Mouse (Mus musculus) embryo, embryonic 11 days (tissue): ENCODE measurements around the gene Cyp3a13.
"Not testable (repeated sequence)": the region's sequence is repeated elsewhere in the genome, so short reads cannot be mapped to it uniquely, and the experiment has no call there.

Experiments
- DNase-seq: peaks from one replicate; pipeline ENCODE4 v3.0.0-alpha.2; 2015

Cyp3a13 gene

DNA sequence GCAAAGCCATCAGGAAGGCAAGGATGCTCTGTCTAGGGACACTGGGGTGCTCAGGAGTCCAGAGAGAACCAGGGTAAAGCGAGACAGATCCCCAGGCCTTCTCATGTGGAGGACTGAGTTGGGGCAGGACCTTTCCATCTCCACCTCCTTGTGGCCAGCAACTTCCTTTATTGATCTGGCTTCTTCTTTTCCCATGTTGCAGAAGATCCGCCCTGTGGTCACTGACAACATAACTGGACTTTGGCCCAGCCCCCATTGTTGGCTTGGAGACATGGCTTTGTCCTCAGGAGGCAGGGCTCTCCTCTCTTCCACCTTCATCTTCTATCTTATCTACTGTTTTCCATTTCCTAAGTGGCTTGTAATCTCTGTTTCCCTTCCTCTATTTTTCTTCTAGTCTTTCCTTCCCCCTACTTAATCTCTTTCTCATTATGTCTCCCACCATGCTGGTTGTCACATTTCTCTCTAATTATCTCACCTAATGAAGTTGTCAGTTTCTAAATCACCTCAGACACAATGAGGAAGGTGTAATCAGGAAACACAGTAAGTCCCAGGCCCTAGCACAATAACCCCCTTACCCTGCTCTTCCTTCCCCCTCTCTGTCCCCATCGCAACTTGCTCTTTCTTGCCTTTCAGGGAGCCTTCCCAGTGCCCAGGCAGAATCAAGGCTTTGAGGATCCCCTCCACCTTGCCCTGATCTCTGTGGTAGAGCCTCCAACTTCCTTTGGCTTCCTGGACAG is 49.6 kb downstream of the Cyp3a13 start, which contains the start of gene Pilrb2:
Gene Pilrb2 (minus strand): TSS at position 172 of the 737 bp plus-strand sequence.
- not testable (repeated sequence) for DNase-seq

DNA sequence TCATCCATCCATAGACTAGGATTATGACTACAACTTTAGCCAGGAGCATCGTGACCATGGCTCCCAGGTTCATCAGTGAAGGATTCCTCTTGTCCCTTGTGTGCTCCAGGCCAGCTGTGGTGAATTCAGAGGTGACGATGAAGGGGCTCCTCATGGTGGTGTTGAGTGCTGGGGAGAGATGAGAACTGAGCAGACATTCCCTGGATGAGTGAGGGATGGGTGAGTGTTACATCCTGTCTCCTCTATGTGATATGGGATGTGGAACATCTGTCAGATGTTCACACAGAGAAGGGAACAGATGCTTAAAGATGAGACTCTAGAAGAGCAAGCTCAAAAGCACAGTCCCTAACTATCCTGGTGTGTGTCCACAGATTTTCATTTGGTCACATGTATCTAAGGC is 52.8 kb downstream of the Cyp3a13 start:
- DNase-seq, result not testable (repeated sequence)

DNA sequence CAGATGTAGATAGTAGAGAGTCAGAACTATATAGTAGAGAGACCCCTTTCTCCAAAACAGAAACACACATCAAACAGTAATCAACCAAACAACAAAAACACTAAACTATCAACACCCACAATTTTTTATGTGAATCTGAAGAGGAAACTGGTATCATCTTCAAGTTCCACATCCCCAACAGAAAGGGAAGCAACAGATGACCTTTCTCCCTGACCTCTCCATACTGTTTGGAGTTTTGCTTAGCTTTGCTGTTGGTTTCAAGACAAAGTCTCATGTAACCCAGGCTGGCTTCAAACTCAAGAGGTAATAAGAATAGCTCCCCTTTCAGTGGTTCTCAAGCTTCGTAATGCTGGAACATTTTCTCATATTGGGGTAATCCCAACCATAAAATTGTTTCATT is 57.4 kb downstream of the Cyp3a13 start:
- DNase-seq, result not testable (repeated sequence)

DNA sequence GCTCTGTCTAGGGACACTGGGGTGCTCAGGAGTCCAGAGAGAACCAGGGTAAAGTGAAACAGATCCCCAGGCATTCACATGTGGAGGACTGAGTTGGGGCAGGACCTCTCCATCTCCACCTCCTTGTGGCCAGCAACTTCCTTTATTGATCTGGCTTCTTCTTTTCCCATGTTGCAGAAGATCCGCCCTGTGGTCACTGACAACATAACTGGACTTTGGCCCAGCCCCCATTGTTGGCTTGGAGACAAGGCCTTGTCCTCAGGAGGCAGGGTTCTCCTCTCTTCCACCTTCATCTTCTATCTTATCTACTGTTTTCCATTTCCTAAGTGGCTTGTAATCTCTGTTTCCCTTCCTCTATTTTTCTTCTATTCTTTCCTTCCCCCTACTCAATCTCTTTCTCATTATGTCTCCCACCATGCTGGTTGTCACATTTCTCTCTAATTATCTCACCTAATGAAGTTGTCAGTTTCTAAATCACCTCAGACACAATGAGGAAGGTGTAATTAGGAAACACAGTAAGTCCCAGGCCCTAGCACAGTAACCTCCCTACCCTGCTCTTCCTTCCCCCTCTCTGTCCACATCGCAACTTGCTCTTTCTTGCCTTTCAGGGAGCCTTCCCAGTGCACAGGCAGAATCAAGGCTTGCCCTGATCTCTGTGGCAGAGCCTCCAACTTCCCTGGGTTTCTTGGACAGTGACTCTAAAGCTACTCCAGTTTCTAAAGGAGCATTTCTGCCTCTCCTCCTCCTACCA is 63.3 kb downstream of the Cyp3a13 start, which contains the start of gene Pilrb1:
Gene Pilrb1 (minus strand): TSS at position 147 of the 751 bp plus-strand sequence.
- not testable (repeated sequence) for DNase-seq

DNA sequence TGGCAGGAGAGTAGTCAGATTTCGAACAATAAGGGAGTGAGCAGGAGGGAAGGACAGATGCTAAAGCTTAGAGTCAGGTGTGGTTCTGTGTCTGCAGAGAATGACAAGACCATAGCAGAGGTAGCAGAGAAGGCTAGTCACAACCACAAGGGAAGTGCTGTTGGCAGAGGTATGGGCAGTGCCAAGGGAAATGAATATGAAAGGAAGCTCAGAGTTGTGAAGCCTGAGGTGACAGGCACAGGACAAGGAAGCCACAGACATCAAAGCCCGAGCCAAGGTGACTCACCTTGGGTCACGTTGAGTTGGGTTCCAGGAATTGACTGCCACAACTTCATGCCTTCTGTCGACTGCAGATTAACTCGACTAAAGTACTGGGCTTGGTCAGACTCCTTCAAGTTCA is 64.5 kb downstream of the Cyp3a13 start:
- not testable (repeated sequence) for DNase-seq

DNA sequence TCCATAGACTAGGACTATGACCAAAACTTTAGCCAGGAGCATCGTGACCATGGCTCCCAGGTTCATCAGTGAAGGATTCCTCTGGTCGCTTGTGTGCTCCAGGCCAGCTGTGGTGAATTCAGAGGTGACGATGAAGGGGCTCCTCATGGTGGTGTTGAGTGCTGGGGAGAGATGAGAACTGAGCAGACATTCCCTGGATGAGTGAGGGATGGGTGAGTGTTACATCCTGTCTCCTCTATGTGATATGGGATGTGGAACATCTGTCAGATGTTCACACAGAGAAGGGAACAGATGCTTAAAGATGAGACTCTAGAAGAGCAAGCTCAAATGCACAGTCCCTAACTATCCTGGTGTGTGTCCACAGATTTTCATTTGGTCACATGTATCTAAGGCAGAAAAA is 66.5 kb downstream of the Cyp3a13 start:
- not testable (repeated sequence) for DNase-seq

DNA sequence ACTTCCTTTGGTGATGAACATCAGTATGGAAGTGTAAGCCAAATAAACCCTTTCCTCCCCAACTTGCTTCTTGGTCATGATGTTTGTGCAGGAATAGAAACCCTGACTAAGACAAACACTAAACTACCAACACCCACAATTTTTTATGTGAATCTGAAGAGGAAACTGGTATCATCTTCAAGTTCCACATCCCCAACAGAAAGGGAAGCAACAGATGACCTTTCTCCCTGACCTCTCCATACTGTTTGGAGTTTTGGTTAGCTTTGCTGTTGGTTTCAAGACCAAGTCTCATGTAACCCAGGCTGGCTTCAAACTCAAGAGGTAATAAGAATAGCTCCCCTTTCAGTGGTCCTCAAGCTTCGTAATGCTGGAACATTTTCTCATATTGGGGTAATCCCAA is 71.1 kb downstream of the Cyp3a13 start:
- not testable (repeated sequence) for DNase-seq
